Mouse (Mus musculus): ENCODE measurements around the gene Upk2. TPM values are rescaled to one million over a fixed set of nuclear protein-coding genes. Genes with fewer than 3 reads are reported as not detected.

Upk2 gene
- 0.29 TPM in 1 of 2 replicates, not detected in the other for polyA plus RNA-seq (2016; fragmentation: Nextera tagmentation; extraction: Ambion mirVana)

- H3K27me3 ChIP-seq: peaks cover 27% of the 10 kb centered on the region; the same call in 1 of the 2 replicates
- H3K27ac ChIP-seq: peak within 1 kb of the TSS; percentile 20; the same call in 1 of the 2 replicates
- H3K36me3 ChIP-seq (replicated peaks): no peaks in the 10 kb centered on the region
- ATAC-seq (ENCODE audit: low FRiP score): no peak
- no peaks in the 10 kb centered on the region for H3K9me3 ChIP-seq
- peak within 1 kb of the TSS; percentile 12; the same call in 1 of the 2 replicates for H3K9ac ChIP-seq
- H3K4me3 ChIP-seq (replicated peaks): no peak within 1 kb of the TSS
- peaks cover 39% of the 10 kb centered on the region for H3K4me1 ChIP-seq
- WGBS: 23% methylated on average over 4 of the region's 4 CpGs
- H3K4me2 ChIP-seq: no peak within 1 kb of the TSS; the same call in 1 of the 2 replicates
Observed at GRCm38 (mm10) chr9:44454891-44455220, at the start of gene Upk2. Gene Upk2, minus strand, starts transcription at chr9:44454976.

DNA sequence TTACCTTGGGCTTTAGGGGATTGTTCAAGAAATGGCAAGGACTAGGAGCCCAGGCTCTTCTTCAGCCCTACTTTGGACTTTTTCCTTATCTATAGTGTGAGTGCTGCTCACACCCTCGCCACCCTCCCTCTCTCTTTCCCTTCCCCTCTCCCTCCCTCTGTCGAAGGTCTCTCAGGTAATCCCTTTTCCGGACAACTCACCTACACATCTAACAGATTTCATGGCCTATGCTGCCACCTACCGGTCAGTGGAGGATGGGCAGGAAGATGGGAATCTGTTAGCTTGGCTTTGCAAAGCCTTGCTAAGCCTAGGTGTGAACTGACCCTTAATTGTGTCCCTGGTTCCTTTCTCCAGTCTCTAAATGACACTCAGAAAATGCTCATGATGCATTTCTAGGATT, 47.2 kb upstream of the Upk2 start:
- Histone ChIP-seq H3K4me3 (replicated peaks) (no peak overlapping the region), H3K27ac (peak overlapping the region; percentile 43; the same call in 1 of the 2 replicates), H3K9ac (no peak overlapping the region), H3K9me3 (no peaks in the 10 kb centered on the region), H3K27me3 (peaks cover 12% of the 10 kb centered on the region), H3K4me2 (peak overlapping the region; percentile 13; the same call in 1 of the 2 replicates), H3K36me3 (replicated peaks) (peaks cover 48% of the 10 kb centered on the region), H3K4me1 (peaks cover 61% of the 10 kb centered on the region)
- WGBS: 0% methylated on average over 4 of the region's 4 CpGs
- no peak for ATAC-seq (ENCODE audit: low FRiP score)

DNA sequence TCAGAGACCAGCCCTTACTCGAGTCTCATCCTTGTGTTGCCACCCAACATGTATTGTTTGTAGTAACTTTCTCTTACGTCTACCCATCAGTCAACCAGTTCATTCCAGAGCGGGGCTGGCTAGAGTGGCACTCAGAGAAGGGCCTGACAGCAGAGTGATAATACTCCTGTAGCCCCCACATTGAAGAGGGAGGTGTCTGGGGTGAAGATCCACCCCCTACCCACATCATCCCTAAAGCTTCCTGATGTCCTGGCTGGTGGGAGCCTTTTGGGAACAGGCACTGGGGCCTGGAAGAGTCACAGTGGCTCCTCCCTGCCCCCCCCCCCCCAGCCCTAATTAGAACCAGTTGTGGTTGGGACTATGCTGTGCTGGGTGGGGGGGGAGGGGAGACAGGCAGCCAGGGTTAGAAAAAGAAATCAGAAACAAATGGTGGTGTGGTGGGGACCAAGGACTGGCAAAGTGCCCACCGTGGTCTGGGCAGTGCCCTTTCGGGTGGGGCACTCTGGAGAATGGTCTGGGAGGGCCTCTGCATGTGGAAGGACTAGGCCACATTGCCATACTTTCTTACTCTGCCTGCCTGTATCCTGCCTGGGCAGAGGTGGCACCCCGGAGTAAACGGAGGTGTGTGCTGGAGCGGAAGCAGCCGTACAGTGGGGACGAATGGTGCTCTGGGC, 46.6 kb upstream of the Upk2 start:
- Histone ChIP-seq H3K4me2 (peak overlapping the region; percentile 13; the same call in 1 of the 2 replicates), H3K27ac (peak overlapping the region; percentile 43; the same call in 1 of the 2 replicates), H3K4me1 (peaks cover 68% of the 10 kb centered on the region), H3K4me3 (replicated peaks) (no peak overlapping the region), H3K9me3 (no peaks in the 10 kb centered on the region), H3K27me3 (peaks cover 12% of the 10 kb centered on the region), H3K9ac (no peak overlapping the region), H3K36me3 (replicated peaks) (peaks cover 41% of the 10 kb centered on the region)
- ATAC-seq (ENCODE audit: low FRiP score): no peak
- WGBS: 45% methylated on average over 10 of the region's 10 CpGs

- ATAC-seq (ENCODE audit: low FRiP score): no peak
- Histone ChIP-seq H3K4me2 (no peak overlapping the region; the same call in 1 of the 2 replicates), H3K27ac (peak overlapping the region; percentile 94; the same call in 1 of the 2 replicates), H3K4me3 (replicated peaks) (no peak overlapping the region), H3K27me3 (peaks cover 12% of the 10 kb centered on the region), H3K9me3 (no peaks in the 10 kb centered on the region), H3K4me1 (peaks cover 67% of the 10 kb centered on the region), H3K9ac (no peak overlapping the region), H3K36me3 (replicated peaks) (peaks cover 35% of the 10 kb centered on the region)
- WGBS: 54% methylated on average over 8 of the region's 8 CpGs
Observed at GRCm38 (mm10) chr9:44500638-44501175, 45.9 kb upstream of the Upk2 start.

DNA sequence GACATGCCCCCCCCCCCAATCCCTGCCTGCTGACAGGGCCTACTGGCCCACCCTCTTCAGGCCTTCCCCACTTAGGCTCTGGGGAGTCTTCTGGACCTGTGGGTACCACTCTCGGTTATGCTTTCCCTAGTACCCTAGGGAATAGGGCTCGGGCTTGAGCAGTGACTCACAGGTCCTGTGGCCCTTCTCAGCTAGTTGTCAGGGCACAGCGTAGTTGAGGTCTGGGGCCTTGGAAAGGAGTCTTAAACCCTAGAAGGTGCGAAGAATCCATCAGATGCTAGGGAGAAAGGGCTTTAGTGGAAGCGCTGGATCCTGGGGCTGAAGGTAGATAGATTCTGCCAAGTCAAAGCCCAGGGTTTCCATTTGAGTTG, 45.4 kb upstream of the Upk2 start:
- Histone ChIP-seq H3K4me3 (replicated peaks) (peak overlapping the region; percentile 43), H3K27me3 (peaks cover 12% of the 10 kb centered on the region), H3K27ac (peak overlapping the region; percentile 94), H3K36me3 (replicated peaks) (peaks cover 29% of the 10 kb centered on the region), H3K4me2 (peak overlapping the region; percentile 81), H3K4me1 (peaks cover 70% of the 10 kb centered on the region), H3K9ac (peak overlapping the region; percentile 66), H3K9me3 (no peaks in the 10 kb centered on the region)
- no peak for ATAC-seq (ENCODE audit: low FRiP score)
- WGBS: 23% methylated on average over 5 of the region's 5 CpGs

DNA sequence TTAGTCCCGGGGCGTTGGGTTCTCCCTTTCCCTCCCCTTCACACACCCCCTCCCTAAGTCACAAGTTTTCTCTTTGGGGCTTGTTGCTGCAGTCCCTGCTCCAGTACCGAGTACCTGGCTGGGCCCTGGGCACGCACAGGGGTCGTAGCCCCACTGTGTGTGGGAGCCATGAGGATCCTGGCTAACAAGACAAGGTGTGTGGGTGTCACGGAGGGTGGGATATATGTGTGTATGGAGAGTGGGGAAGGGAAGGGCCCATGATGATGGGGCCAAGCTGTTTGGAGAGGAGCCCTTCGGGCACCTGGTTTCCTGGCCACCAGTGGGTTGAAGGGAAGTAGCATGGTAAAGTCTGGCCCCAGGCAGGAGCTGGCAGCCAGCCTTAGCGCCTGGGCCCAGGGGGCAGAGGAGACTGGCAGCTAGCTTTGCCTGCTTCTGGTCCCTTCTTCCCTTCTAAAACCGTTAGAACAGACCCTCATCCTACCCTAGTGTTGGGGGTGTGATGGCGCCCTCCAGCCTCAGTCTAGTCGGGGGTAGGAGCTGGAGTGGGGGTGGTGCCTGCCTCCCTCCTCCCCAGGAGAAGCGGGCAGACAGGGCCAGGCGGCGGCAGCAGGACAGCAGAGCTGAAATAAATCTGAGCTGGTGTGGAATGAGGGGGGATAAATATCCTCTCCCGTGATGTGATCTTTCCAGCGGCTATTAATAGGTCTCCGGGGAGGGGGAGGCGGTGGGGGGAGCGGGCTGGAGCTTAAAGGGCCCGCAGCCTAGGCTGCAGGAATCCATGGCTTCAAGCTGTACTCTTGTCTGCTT, 44.8 kb upstream of the Upk2 start:
- H3K36me3 ChIP-seq (replicated peaks): peaks cover 26% of the 10 kb centered on the region
- peak overlapping the region; percentile 94 for H3K27ac ChIP-seq
- H3K4me1 ChIP-seq: peaks cover 72% of the 10 kb centered on the region
- WGBS: 4% methylated on average over 19 of the region's 20 CpGs
- H3K27me3 ChIP-seq: peaks cover 12% of the 10 kb centered on the region
- ATAC-seq (ENCODE audit: low FRiP score): peak; percentile 25
- H3K4me3 ChIP-seq (replicated peaks): peak overlapping the region; percentile 43
- H3K9me3 ChIP-seq: no peaks in the 10 kb centered on the region
- H3K4me2 ChIP-seq: peak overlapping the region; percentile 81
- H3K9ac ChIP-seq: peak overlapping the region; percentile 66

DNA sequence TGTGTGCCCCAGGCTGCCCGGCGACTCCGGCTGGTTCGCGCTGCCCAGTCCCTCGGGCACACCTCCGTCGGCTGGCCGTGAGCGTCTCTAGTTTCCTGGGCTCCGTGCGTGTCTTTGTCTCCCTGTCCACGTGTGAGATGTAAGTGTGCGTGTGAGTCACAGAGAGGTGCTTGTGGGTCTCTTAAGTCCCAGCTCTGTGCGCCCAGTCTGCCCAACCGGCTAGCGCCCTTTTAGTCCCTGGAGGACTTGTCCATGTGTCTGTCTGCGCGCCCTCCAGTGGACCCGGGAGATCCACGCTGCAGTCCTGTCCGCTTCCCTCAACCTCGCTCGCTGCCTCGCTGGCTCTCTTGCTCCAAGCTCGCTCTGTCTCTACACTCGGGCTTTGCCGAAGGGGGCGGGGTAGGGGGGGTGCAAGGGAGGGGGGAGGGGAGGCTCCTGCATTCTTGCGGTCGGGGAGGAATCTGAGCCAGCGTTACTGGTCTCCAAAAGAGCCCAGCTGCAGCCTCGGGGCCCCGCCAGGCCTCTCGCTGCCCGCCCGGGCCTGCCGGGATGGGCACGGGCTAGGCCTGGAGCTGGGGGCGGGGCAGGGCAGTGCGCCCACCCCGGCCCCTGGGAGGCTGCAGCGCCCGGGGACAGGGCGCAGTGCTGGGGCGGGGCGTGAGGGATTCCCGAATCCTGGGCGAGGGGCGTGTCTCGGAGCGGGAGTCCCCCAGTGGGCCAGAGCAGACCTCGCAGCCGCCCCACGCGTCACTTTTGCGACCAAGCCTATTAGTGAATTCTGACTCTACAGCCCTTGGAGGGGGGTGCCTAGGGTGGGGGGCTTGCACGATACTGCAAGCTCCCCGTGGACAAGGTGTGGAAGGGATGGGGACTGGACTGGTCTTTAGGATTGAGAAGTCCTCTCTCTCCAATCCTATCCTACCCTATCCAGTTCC, 43.9 kb upstream of the Upk2 start:
- ATAC-seq (ENCODE audit: low FRiP score): peak; percentile 84
- H3K36me3 ChIP-seq (replicated peaks): peaks cover 25% of the 10 kb centered on the region
- WGBS: 0% methylated on average over 59 of the region's 59 CpGs

GRCm38 (mm10) chr9:44497624-44498377, 43.0 kb upstream of the Upk2 start:
- 0 out of 2 replicates have a peak, but pooled peaks have one; percentile 2 for ATAC-seq (ENCODE audit: low FRiP score)
- Histone ChIP-seq H3K4me1 (peaks cover 89% of the 10 kb centered on the region), H3K27me3 (peaks cover 12% of the 10 kb centered on the region), H3K27ac (peak overlapping the region; percentile 94), H3K36me3 (replicated peaks) (peaks cover 16% of the 10 kb centered on the region), H3K9me3 (no peaks in the 10 kb centered on the region), H3K4me3 (replicated peaks) (peak overlapping the region; percentile 43), H3K9ac (peak overlapping the region; percentile 66; the same call in 1 of the 2 replicates), H3K4me2 (peak overlapping the region; percentile 81)
- whole genome bisulfite sequencing: 3% methylated on average over 11 of the region's 11 CpGs

More for the DNA sequence above, 43.9 kb upstream of the Upk2 start:
- H3K9me3 ChIP-seq: no peaks in the 10 kb centered on the region
- H3K9ac ChIP-seq: peak overlapping the region; percentile 66
- peak overlapping the region; percentile 81 for H3K4me2 ChIP-seq
- H3K27me3 ChIP-seq: peaks cover 12% of the 10 kb centered on the region
- H3K27ac ChIP-seq: peak overlapping the region; percentile 94
- peaks cover 81% of the 10 kb centered on the region for H3K4me1 ChIP-seq
- peak overlapping the region; percentile 43 for H3K4me3 ChIP-seq (replicated peaks)

GRCm38 (mm10) chr9:44496803-44497461, 42.2 kb upstream of the Upk2 start:
- Histone ChIP-seq H3K4me3 (replicated peaks) (no peak overlapping the region), H3K36me3 (replicated peaks) (peaks cover 12% of the 10 kb centered on the region), H3K27me3 (peaks cover 12% of the 10 kb centered on the region), H3K4me1 (peaks cover 92% of the 10 kb centered on the region), H3K9ac (0 out of 2 replicates have a peak overlapping the region, but pooled peaks have one; percentile 66), H3K27ac (0 out of 2 replicates have a peak overlapping the region, but pooled peaks have one; percentile 44), H3K9me3 (no peaks in the 10 kb centered on the region), H3K4me2 (peak overlapping the region; percentile 6; the same call in 1 of the 2 replicates)
- ATAC-seq (ENCODE audit: low FRiP score): no peak
- 44% methylated on average over 12 of the region's 12 CpGs for WGBS

DNA sequence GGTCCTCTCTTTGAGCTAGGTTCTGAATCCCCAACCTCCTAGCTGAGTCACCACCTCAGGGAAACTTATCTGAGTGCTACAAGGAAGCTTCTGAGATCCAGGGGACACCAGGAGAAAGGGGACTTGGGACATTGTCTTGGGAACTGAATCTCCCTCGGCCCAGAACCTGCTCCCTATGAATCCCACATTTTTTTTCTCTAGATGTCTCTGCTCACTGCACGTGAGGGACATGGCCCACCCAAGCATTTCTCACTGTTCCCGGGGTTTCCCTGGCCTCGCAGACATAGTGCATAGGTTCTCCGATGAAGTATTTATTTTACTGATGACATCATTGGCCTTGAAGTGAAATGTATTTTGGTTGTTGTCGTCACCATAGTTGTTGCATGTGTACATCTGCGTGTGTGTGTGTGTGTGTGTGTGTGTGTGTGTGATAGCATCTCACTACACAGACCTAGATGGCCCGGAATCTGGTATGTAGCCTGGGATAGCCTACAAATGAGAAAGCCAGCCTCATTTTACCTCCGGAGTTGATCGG, 41.1 kb upstream of the Upk2 start:
- Histone ChIP-seq H3K9me3 (no peaks in the 10 kb centered on the region), H3K36me3 (replicated peaks) (peaks cover 10% of the 10 kb centered on the region), H3K27ac (0 out of 2 replicates have a peak overlapping the region, but pooled peaks have one; percentile 25), H3K4me3 (replicated peaks) (no peak overlapping the region), H3K9ac (no peak overlapping the region), H3K4me2 (no peak overlapping the region), H3K27me3 (peaks cover 4% of the 10 kb centered on the region; the same call in 1 of the 2 replicates), H3K4me1 (peaks cover 89% of the 10 kb centered on the region)
- WGBS: 91% methylated on average over 10 of the region's 10 CpGs
- ATAC-seq (ENCODE audit: low FRiP score): no peak

All from forebrain, embryonic 12.5 days (tissue).